Mouse (Mus musculus) right cerebral cortex, adult 18-20 months (tissue): ENCODE data around the gene Ubald1.

Source experiments
- DNase-seq: peaks from one replicate; pipeline ENCODE4 v3.0.0; 2022; ENCODE audit warnings: mixed read lengths

The Ubald1 gene

GRCm38 (mm10) chr16:4897146-4897730 lies 17.1 kb upstream of the Ubald1 start:
- DNase-seq = no peak

DNA sequence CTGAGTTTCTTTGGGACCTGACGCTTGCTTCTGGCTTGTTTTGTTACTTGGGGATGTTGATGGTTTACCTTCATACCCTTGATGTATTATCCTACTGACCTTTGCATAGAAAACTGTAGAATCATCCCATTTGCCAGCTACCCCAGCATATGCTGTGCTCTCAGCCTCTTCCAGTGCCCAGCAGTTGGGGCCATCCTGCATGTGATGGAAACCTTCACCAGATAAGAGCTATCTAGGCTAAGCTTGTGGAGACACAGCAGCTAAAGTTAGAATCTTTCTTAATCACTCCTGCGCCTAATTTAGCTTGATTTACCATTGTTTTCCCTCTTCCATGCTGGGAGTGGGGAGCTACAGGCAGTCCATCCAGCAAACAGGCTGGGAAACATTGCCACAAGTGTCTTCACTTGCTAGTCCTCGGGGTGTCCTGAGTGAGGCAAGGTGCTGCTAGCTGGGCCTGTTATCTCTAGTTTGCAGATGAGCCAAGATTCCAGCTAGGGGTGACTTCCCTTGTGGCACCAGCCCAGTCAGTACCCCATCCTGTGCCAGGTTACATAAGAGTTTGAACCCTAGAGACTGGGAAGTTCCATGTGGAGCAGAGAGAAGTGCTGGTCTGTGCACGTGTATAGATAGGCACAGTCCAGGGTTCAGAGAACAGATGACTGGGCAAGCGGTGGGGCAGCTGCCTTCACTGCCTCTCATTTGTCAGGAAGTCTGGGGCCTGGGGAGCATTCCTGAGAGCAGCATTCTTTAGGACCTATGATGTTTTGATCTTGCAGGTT lies 16.3 kb upstream of the Ubald1 start:
- DNase-seq = no peak

GRCm38 (mm10) chr16:4894201-4894908 lies 14.2 kb upstream of the Ubald1 start:
- no peak for DNase-seq

DNA sequence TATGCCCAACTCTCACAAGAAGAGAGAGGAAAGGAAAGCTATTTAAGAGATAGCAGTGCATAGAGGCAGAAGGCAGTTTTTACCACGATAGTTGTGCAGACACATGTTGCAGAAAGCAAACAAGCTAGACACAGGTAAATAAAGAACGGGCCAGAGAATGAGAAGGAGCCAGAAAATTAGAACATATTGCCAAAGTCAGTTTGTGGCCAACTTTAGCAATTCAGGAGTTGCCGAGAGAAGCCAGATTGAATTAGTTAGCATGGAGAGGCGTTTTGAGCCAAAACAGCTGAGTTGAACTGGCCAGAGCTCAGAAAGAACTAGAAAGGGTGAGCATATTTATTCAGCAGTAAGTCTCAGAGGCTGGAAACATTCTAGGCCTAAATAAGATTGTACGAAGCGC lies 12.1 kb upstream of the Ubald1 start:
- no peak for DNase-seq

DNA sequence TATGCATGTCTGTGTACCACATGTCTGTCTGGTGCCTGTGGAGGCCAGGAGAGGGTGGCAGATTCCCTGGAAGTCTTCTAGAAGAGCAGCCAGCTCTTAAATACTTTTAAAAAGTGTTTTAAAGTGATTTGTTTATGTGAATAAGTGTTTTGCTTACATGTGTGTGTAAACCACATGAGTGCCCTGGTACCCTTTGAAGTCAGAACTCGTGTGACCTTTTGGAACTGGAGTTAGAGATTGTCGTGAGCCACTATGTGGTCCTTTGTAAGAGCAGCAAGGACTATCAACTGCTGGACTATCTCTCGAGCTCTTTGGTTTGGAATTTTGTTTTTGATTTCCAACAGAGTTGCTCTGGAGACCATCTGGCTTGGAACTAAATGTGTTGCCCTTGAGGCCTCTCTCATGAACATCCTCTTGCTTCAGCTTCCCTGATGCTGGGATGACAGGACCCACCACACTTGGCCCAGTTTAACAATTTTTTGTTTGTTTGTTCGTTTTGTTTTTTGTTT lies 10.1 kb upstream of the Ubald1 start:
- DNase-seq = no peak

- no peak for DNase-seq
These were observed 6.5 kb upstream of the Ubald1 start for GRCm38 (mm10) chr16:4886690-4887020.

- DNase-seq = peak; percentile 88
These were observed 5.9 kb upstream of the Ubald1 start, which contains the start of gene Mgrn1 for GRCm38 (mm10) chr16:4885760-4886689. Gene Mgrn1 (plus strand): TSS chr16:4886249.

DNA sequence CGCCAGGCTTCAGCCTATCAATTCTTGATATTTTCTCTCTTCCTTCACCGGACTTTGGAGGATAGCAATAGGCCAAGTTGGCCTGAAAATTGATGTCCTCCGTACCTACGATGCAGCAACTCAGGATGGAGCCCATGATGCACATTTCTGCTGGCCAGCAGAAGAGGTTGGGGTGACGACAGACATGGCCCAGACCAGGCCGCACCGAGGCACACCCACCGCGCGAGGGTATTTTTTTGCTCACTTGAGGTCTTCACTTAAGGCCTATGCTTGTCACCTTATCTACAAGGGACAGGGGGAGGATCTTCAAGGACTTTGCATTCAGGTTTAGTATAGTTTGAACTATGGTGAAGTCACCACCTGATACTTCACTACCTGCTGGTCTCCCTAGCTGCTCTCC lies 4.8 kb upstream of the Ubald1 start:
- DNase-seq = no peak

GRCm38 (mm10) chr16:4881400-4882351 lies 1.6 kb upstream of the Ubald1 start:
- peak; percentile 34 for DNase-seq

DNA sequence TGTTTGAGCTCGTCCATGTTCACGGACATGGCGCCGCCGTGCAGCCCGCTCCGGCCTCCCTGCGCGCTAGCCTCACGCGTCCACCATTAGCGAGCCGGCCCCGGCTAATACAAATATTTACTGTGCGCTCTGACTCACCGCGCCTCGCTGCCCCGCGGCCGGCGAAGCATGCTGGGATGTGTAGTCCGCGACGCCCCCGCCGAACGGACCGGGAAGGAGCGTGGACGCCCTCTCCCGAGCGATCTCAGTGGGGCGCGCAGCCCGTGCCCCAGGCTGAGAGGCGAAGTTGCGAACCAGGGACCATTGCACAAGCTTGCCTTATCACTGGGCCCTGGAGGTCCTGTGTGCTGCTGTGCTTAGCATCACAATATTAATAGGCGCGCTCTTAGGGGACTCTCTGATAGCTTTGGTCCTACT lies 399 bp downstream of the Ubald1 start:
- DNase-seq = peak; percentile 94

DNA sequence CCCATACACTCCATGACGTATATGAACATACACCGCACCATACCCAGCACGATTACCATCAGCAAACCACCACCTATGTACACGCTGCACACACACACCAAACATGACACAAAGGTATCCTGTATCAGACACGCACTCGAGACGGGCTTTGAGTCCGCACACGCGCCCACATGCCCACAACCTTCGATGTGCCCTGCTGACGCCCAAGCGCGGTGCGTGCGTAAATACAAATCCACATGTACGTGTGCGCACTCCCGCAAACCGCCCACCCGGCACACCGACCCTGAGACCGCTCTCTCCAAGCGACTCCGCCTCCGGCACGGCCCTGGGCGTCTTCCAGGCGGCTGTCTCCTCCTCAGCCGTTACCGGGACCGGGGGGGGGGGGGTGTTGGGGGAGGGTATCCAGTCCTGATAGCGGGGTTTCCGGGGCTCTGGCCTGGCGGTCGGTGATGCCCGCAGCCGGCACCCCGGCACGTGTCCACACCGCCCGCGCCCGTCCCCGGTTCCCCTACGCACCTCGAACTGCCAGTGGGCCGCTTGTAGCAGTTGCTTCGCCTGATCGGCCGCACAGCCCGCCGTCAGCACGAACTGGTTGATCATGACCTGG lies 911 bp downstream of the Ubald1 start:
- peak; percentile 68 for DNase-seq

GRCm38 (mm10) chr16:4878192-4878885 lies 1.8 kb downstream of the Ubald1 start:
- DNase-seq = no peak

GRCm38 (mm10) chr16:4877701-4878100 lies 2.4 kb downstream of the Ubald1 start:
- DNase-seq = no peak

DNA sequence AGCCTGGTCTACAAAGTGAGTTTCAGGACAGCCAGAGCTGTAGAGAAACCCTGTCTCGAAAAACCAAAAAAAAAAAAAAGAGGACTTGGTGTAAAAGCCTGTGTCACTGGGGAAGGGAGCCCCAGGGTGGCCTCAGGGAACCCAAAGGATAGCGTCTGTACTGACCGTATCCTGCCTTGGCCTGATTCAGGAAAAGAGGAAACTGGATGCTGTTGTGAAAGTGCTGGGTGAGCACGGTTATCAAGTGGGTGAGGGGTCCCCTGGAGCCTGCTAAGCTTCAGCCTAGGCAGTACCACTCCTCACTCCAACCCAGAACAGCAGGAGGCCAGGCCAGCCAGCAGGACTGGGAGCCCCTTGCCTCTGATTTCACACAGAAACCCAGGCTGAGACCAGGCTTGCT lies 2.9 kb downstream of the Ubald1 start:
- no peak for DNase-seq

GRCm38 (mm10) chr16:4876033-4876680 lies 4.0 kb downstream of the Ubald1 start:
- DNase-seq = peak; percentile 60

GRCm38 (mm10) chr16:4875198-4876032 lies 4.7 kb downstream of the Ubald1 start:
- no peak for DNase-seq

DNA sequence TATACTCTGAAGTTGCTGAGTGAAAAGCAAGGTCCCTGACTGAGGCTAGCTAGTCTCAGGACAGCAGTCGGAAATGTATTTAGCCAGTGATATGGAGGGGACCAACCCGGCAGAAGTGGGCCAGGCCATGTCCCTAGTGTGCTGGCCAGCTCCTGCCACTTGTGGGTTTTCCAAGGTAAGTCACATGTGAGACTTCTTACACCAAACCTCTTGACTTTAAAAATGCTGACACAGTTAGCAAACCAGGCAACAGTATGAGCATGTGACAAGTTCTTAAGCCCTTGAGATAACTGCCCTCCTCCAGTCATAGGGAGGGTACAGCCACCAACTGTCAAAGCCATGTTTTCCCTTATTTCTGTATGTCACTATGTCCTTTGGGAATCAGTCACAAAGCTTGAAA lies 8.2 kb downstream of the Ubald1 start:
- DNase-seq = no peak

GRCm38 (mm10) chr16:4870490-4870889 lies 9.6 kb downstream of the Ubald1 start:
- no peak for DNase-seq
